Mouse (Mus musculus) small intestine, adult 2 months (tissue): Measurements from ENCODE around the gene Fam207a. TPM values are rescaled to one million over a fixed set of nuclear protein-coding genes. Genes with fewer than 3 reads are reported as not detected.

Experiments used
- H3K27ac ChIP-seq: fragments of 200-500 bp; 2 replicates; pipeline ENCODE4 v1.5.1; 2012; ENCODE audit warnings: low read depth, low read length, control low read depth, inconsistent platforms; ENCODE audit not compliant: insufficient read depth
- H3K27me3 ChIP-seq: fragments of 200-500 bp; 2 replicates; pipeline ENCODE4 v1.6.1; 2012; ENCODE audit warnings: mild to moderate bottlenecking, moderate library complexity, low read length, inconsistent platforms; ENCODE audit not compliant: control insufficient read depth, insufficient read depth
- H3K36me3 ChIP-seq: fragments of 200-500 bp; 2 replicates; pipeline ENCODE4 v1.6.1; 2012; ENCODE audit warnings: mild to moderate bottlenecking, low read length, control low read depth, inconsistent platforms; ENCODE audit not compliant: control insufficient read depth, insufficient read depth
- H3K4me1 ChIP-seq: fragments of 200-500 bp; 2 replicates; pipeline ENCODE4 v1.6.1; 2012; ENCODE audit warnings: low read length, inconsistent platforms, mixed read lengths; ENCODE audit not compliant: control insufficient read depth, insufficient read depth, insufficient read length
- H3K4me3 ChIP-seq: fragments of 200-500 bp; 2 replicates; pipeline ENCODE4 v1.5.1; 2012; ENCODE audit warnings: low read depth, mild to moderate bottlenecking, control low read depth, inconsistent platforms, low read length, moderate library complexity
- CTCF ChIP-seq: fragments of 200-500 bp; IDR thresholded peaks from 2 replicates; pipeline ENCODE4 v1.5.1; 2012; ENCODE audit warnings: low read depth, mild to moderate bottlenecking, control low read depth, inconsistent platforms, low read length, moderate library complexity, mixed read lengths; ENCODE audit not compliant: insufficient replicate concordance, insufficient read length; ENCODE audit errors: extremely low read depth
- POLR2A ChIP-seq: fragments of 200-500 bp; IDR thresholded peaks from 2 replicates; pipeline ENCODE4 v1.6.1; 2012; ENCODE audit warnings: low read depth, mild to moderate bottlenecking, control low read depth, inconsistent platforms, low read length, moderate library complexity
- WGBS: fragments of 180-500 bp; shearing (Covaris S2); methylation state at CpG from one replicate; pipeline ENCODE4 v1.1.7; 2018; 5-methylcytosine and 5-hydroxymethylcytosine counted together
- polyA plus RNA-seq: library from polyadenylated mRNA; depleted of rRNA; stranded (reverse); fragments of >200 nt; gene quantifications from 2 replicates; pipeline ENCODE4 v1.2.3, GENCODE M21; 2012

Gene Fam207a
- polyA plus RNA-seq, 1 experiment, result 36.4 TPM

DNA sequence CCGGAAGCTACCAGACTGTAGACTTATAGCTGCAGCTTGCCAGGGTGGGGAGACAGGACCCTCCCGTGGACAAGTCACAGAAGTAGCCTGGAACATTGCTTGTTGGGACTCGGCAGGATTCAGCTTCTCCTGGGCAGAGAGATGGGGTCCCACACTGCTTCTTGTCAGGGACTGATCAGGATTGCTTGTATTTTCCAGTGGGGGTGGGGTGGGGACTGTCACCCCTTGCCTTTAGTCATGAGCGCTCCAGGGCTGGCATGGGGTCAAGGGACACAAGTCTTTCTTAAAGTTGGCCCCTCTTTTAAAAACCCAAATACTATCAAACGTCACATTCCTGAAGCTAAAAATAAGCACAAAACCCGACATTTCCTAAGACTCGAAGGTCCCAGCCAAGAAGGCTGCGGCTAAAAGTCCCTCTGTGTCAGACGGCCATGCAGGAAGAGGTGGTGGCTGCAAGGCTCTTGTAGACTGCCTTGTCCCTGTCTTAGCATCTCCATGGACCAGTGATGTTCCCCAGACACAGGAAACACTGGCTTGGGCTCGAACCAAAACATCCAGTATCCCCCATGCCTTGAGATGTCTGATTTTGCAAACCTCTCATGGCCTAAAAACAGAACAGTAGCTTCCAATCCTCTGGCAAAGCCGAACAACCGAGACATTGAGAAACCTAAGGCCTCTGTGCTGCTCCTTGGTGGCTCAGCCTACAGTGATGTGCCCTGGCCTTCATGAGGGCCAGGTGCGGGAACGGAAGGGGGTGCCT, 60.2 kb downstream of the Fam207a start:
- no peaks in the 10 kb centered on the region for H3K4me1 ChIP-seq
- H3K27ac ChIP-seq, result no peak overlapping the region
- WGBS, result 72% methylated on average over 14 of the region's 14 CpGs
- no peaks in the 10 kb centered on the region for H3K27me3 ChIP-seq
- TF ChIP-seq CTCF (no peak), POLR2A (no peak)
- no peaks in the 10 kb centered on the region for H3K36me3 ChIP-seq
- no peak overlapping the region for H3K4me3 ChIP-seq

DNA sequence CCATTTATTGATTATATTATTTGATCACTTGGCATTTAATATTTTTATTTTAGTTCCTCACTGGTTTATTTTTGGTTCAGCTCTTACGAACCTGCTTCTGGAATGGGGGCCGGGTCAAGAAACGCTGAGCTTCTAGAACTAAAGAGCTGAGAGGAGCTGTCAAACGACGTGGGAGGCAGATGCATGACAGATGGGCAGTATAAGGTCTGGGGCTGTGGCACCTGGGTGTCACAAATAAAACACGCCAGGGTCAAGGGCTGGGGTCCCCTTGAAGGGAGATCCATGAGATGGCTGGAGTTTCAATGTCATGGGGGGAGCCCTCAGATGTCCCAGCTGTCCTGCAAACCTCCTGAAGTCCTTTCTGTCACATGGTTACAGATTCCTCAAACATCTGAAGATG, 60.8 kb downstream of the Fam207a start:
- Histone ChIP-seq H3K4me3 (no peak overlapping the region), H3K4me1 (no peaks in the 10 kb centered on the region), H3K27me3 (0 out of 2 replicates have a peak, but pooled peaks cover 4% of the 10 kb centered on the region), H3K27ac (no peak overlapping the region), H3K36me3 (no peaks in the 10 kb centered on the region)
- 80% methylated on average over 6 of the region's 6 CpGs for WGBS
- TF ChIP-seq POLR2A, result no peak
- TF ChIP-seq CTCF, result no peak

DNA sequence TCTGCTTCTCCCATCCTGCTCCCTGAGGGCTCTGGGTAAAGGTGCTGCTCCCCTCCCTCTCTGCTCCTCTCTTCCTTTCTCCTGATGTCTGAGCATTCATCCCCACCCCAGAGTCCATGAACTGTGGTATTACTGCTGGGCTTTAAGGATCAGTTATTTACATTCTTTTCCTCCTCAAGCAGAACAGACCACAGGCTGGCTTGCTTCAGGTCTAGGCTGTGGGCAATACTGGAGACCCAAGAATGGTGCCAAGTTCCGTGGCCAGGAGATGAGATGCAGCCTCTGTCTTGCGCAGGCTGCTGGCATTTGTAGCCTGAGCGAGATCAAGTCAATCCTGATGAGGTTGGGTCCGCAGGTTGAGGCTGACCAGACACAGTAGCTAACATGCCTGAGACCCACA, 63.8 kb downstream of the Fam207a start:
- Histone ChIP-seq H3K4me1 (no peaks in the 10 kb centered on the region), H3K27me3 (peaks cover 16% of the 10 kb centered on the region; the same call in 1 of the 2 replicates), H3K36me3 (no peaks in the 10 kb centered on the region), H3K4me3 (no peak overlapping the region), H3K27ac (no peak overlapping the region)
- 88% methylated on average over 4 of the region's 4 CpGs for WGBS
- TF ChIP-seq CTCF, result no peak
- TF ChIP-seq POLR2A, result no peak

- H3K27ac ChIP-seq, result no peak overlapping the region
- TF ChIP-seq CTCF (no peak), POLR2A (no peak)
- H3K4me3 ChIP-seq, result no peak overlapping the region
- peaks cover 16% of the 10 kb centered on the region; the same call in 1 of the 2 replicates for H3K27me3 ChIP-seq
- H3K36me3 ChIP-seq, result no peaks in the 10 kb centered on the region
- no peaks in the 10 kb centered on the region for H3K4me1 ChIP-seq
Observed at GRCm38 (mm10) chr10:77450159-77450464, 65.5 kb downstream of the Fam207a start.

DNA sequence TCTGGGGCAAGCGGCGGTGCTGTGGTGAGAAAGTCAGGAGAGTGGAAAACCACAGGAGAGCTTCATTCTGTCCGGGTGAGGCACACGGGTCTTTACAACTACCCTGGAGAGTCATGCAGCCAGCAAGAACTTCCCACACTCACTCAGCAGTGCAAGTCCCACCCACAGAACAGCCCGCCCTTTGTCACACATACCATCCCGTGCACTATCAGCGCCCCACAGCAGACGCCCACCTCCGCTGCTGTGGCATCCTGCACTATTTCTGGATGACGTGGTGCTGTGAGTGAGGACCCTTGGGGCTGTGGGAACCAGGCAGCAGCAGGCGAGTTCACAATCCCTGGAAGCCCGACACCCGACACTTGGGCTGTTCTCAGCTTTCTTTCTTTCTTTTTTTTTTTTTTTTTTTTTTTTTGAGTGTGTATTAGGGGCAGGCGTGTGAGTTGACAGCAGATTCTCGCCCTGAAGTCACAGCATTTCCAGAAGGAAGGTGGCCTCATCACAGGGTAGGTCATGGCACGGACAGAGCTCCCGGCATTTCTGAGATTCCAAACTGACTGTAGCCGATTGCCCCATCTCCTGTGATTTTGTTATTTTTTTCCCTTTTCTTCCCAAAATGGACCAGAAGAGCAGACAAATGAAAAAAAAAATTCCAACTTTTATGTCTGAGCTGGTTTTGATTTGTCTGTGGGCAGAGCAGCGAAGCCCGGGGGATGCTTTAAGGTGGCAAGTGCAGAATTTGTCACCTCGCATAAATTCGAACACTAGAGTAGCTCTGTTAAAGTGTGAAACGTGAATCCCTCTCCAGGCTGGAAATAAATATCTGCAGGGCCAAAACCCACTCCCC, 66.0 kb downstream of the Fam207a start:
- H3K4me1 ChIP-seq, result no peaks in the 10 kb centered on the region
- H3K27me3 ChIP-seq, result peaks cover 16% of the 10 kb centered on the region; the same call in 1 of the 2 replicates
- WGBS, result 35% methylated on average over 23 of the region's 23 CpGs
- TF ChIP-seq POLR2A, result no peak
- no peak for TF ChIP-seq CTCF
- H3K36me3 ChIP-seq, result no peaks in the 10 kb centered on the region
- no peak overlapping the region for H3K27ac ChIP-seq
- H3K4me3 ChIP-seq, result no peak overlapping the region

GRCm38 (mm10) chr10:77448698-77449247, 66.8 kb downstream of the Fam207a start:
- Histone ChIP-seq H3K4me3 (no peak overlapping the region), H3K4me1 (no peaks in the 10 kb centered on the region), H3K36me3 (no peaks in the 10 kb centered on the region), H3K27ac (no peak overlapping the region), H3K27me3 (peaks cover 16% of the 10 kb centered on the region; the same call in 1 of the 2 replicates)
- TF ChIP-seq POLR2A (no peak), CTCF (no peak)
- WGBS, result 48% methylated on average over 6 of the region's 6 CpGs

GRCm38 (mm10) chr10:77448209-77448608, 67.4 kb downstream of the Fam207a start:
- 79% methylated on average over 7 of the region's 7 CpGs for WGBS

More at GRCm38 (mm10) chr10:77448209-77448608, 67.4 kb downstream of the Fam207a start:
- H3K27ac ChIP-seq, result no peak overlapping the region
- H3K27me3 ChIP-seq, result peaks cover 16% of the 10 kb centered on the region; the same call in 1 of the 2 replicates
- no peaks in the 10 kb centered on the region for H3K4me1 ChIP-seq
- H3K36me3 ChIP-seq, result no peaks in the 10 kb centered on the region
- TF ChIP-seq POLR2A (no peak), CTCF (no peak)
- no peak overlapping the region for H3K4me3 ChIP-seq
